Mouse (Mus musculus) spleen, adult 2 months (tissue): ENCODE data around the gene Pigh.

ENCODE experiments used
- CTCF ChIP-seq: fragments of 200-500 bp; IDR thresholded peaks from 2 replicates; pipeline ENCODE4 v1.5.1; 2011; ENCODE audit warnings: mild to moderate bottlenecking, inconsistent platforms; ENCODE audit not compliant: insufficient read depth, insufficient read length, insufficient replicate concordance; ENCODE audit errors: extremely low read depth
- POLR2A ChIP-seq: fragments of 200-500 bp; IDR thresholded peaks from 2 replicates; pipeline ENCODE4 v1.6.1; 2011; ENCODE audit warnings: low read depth, low read length, inconsistent platforms

GRCm38 (mm10) chr12:79135105-79135504, 45.7 kb upstream of the Pigh start:
- TF ChIP-seq CTCF (no peak), POLR2A (no peak)
